Mouse (Mus musculus) liver, embryonic 11.5 days (tissue): ENCODE measurements around the gene Ppm1m. TPM values are rescaled to one million over a fixed set of nuclear protein-coding genes. Genes with fewer than 3 reads are reported as not detected.
A peak's percentile ranks its signal among the peaks of the same experiment; 100 is the strongest.

Experiments
- ATAC-seq: fragments of 200-750 bp; cut with Nextera tagmentation; replicated peaks from 2 replicates; pipeline ENCODE4 v1.8.0; 2017; ENCODE audit warnings: moderate number of reproducible peaks, mild to moderate bottlenecking, moderate TSS enrichment, moderate library complexity; ENCODE audit not compliant: low FRiP score
- DNase-seq: peaks from one replicate; pipeline ENCODE4 v3.0.0-alpha.2; 2017; ENCODE audit warnings: low spot score
- H3K27ac ChIP-seq: fragments of 300-500 bp; sonication (generic); 2 replicates; pipeline ENCODE4 v1.5.1; 2014; ENCODE audit warnings: mild to moderate bottlenecking, low read depth, low read length, control low read depth
- H3K27me3 ChIP-seq: fragments of 300-500 bp; sonication (generic); replicated peaks from 2 replicates; pipeline ENCODE4 v1.6.1; 2014; ENCODE audit warnings: low read length, mixed read lengths; ENCODE audit not compliant: control insufficient read depth, insufficient read depth
- H3K36me3 ChIP-seq: fragments of 300-500 bp; sonication (generic); 2 replicates; pipeline ENCODE4 v1.6.1; 2014; ENCODE audit warnings: mild to moderate bottlenecking, low read length, moderate library complexity, mixed read lengths; ENCODE audit not compliant: control insufficient read depth, insufficient read depth
- H3K4me1 ChIP-seq: fragments of 300-500 bp; sonication (generic); replicated peaks from 2 replicates; pipeline ENCODE4 v1.6.1; 2014; ENCODE audit warnings: low read length, mixed read lengths; ENCODE audit not compliant: control insufficient read depth, insufficient read depth
- H3K4me2 ChIP-seq: fragments of 300-500 bp; sonication (generic); 2 replicates; pipeline ENCODE4 v1.6.1; 2014; ENCODE audit warnings: mild to moderate bottlenecking, control low read depth, moderate library complexity
- H3K4me3 ChIP-seq: fragments of 300-500 bp; sonication (generic); 2 replicates; pipeline ENCODE4 v1.5.1; 2014; ENCODE audit warnings: low read depth, low read length, control low read depth
- H3K9ac ChIP-seq: fragments of 300-500 bp; sonication (generic); 2 replicates; pipeline ENCODE4 v1.6.1; 2014; ENCODE audit warnings: low read depth, low read length, control low read depth
- H3K9me3 ChIP-seq: fragments of 300-500 bp; sonication (generic); 2 replicates; pipeline ENCODE4 v1.6.1; 2016; ENCODE audit warnings: low read length, inconsistent platforms, mixed read lengths; ENCODE audit not compliant: control insufficient read depth
- WGBS: fragments of 180-500 bp; shearing (Covaris S2); extraction: QIAGEN DNeasy Blood & Tissue Kit; methylation state at CpG from one replicate; pipeline ENCODE4 v1.1.7; 2014; 5-methylcytosine and 5-hydroxymethylcytosine counted together
- polyA plus RNA-seq: library from polyadenylated mRNA; unstranded; fragments of >200 nt; fragmentation: Nextera tagmentation; extraction: Ambion mirVana; gene quantifications from 2 replicates; pipeline ENCODE4 v1.2.1, GENCODE M21; 2014

The Ppm1m gene
- polyA plus RNA-seq, 1 experiment from 2014 or later, result 25.3 TPM

GRCm38 (mm10) chr9:106202819-106203636, 3.5 kb upstream of the Ppm1m start, which contains the start of gene Twf2:
TSS of gene Twf2 (plus strand) at chr9:106203108.
- Histone ChIP-seq H3K9ac (peak within 1 kb of the TSS; percentile 78), H3K36me3 (no peaks in the 10 kb centered on the region; the same call in 1 of the 2 replicates), H3K9me3 (no peaks in the 10 kb centered on the region), H3K4me1 (peaks cover 28% of the 10 kb centered on the region), H3K4me3 (peak within 1 kb of the TSS; percentile 73), H3K4me2 (peak within 1 kb of the TSS; percentile 92), H3K27me3 (no peaks in the 10 kb centered on the region), H3K27ac (peak within 1 kb of the TSS; percentile 62)
- peak; percentile 84 for ATAC-seq
- DNase-seq, result peak; percentile 91
- 1% methylated on average over 60 of the region's 61 CpGs for WGBS

GRCm38 (mm10) chr9:106201895-106202294, 2.3 kb upstream of the Ppm1m start:
- no peak overlapping the region for H3K27ac ChIP-seq
- peak overlapping the region; percentile 73 for H3K4me3 ChIP-seq
- WGBS, result 84% methylated on average over 3 of the region's 3 CpGs
- no peaks in the 10 kb centered on the region for H3K9me3 ChIP-seq
- peak overlapping the region; percentile 92 for H3K4me2 ChIP-seq
- H3K36me3 ChIP-seq, result no peaks in the 10 kb centered on the region
- peak overlapping the region; percentile 17; the same call in 1 of the 2 replicates for H3K9ac ChIP-seq
- DNase-seq (no peak), ATAC-seq (no peak)
- peaks cover 31% of the 10 kb centered on the region for H3K4me1 ChIP-seq
- no peaks in the 10 kb centered on the region for H3K27me3 ChIP-seq

- Histone ChIP-seq H3K9ac (peak overlapping the region; percentile 75), H3K9me3 (no peaks in the 10 kb centered on the region), H3K27ac (peak overlapping the region; percentile 47; the same call in 1 of the 2 replicates), H3K36me3 (no peaks in the 10 kb centered on the region), H3K4me3 (peak overlapping the region; percentile 75), H3K27me3 (no peaks in the 10 kb centered on the region), H3K4me2 (peak overlapping the region; percentile 69), H3K4me1 (peaks cover 23% of the 10 kb centered on the region)
- ATAC-seq (peak; percentile 74), DNase-seq (peak; percentile 84)
- 0% methylated on average over 49 of the region's 51 CpGs for WGBS
These were observed 536 bp downstream of the Ppm1m start for GRCm38 (mm10) chr9:106198962-106199458.

- Histone ChIP-seq H3K27me3 (no peaks in the 10 kb centered on the region), H3K9me3 (no peaks in the 10 kb centered on the region), H3K27ac (no peak overlapping the region), H3K4me1 (peaks cover 15% of the 10 kb centered on the region; the same call in 1 of the 2 replicates), H3K4me3 (0 out of 2 replicates have a peak overlapping the region, but pooled peaks have one; percentile 12), H3K9ac (no peak overlapping the region), H3K4me2 (peak overlapping the region; percentile 69; the same call in 1 of the 2 replicates), H3K36me3 (0 out of 2 replicates have a peak, but pooled peaks cover 3% of the 10 kb centered on the region)
- DNase-seq, result no peak
- no peak for ATAC-seq
- WGBS, result 85% methylated on average over 9 of the region's 9 CpGs
These were observed 1.8 kb downstream of the Ppm1m start for GRCm38 (mm10) chr9:106197732-106198131.

- Histone ChIP-seq H3K4me2 (no peak overlapping the region), H3K9ac (no peak overlapping the region), H3K9me3 (no peaks in the 10 kb centered on the region), H3K27ac (no peak overlapping the region), H3K27me3 (no peaks in the 10 kb centered on the region), H3K36me3 (0 out of 2 replicates have a peak, but pooled peaks cover 6% of the 10 kb centered on the region), H3K4me3 (no peak overlapping the region), H3K4me1 (peaks cover 13% of the 10 kb centered on the region; the same call in 1 of the 2 replicates)
- 85% methylated on average over 3 of the region's 3 CpGs for WGBS
- no peak for DNase-seq
- ATAC-seq, result no peak
These were observed 2.3 kb downstream of the Ppm1m start for GRCm38 (mm10) chr9:106197081-106197713.

GRCm38 (mm10) chr9:106195693-106196092, 3.9 kb downstream of the Ppm1m start:
- no peak overlapping the region for H3K4me2 ChIP-seq
- no peaks in the 10 kb centered on the region for H3K9me3 ChIP-seq
- no peak overlapping the region for H3K27ac ChIP-seq
- no peaks in the 10 kb centered on the region for H3K27me3 ChIP-seq
- no peak for ATAC-seq
- no peak overlapping the region for H3K4me3 ChIP-seq
- peaks cover 11% of the 10 kb centered on the region; the same call in 1 of the 2 replicates for H3K4me1 ChIP-seq
- DNase-seq, result no peak
- H3K36me3 ChIP-seq, result peaks cover 15% of the 10 kb centered on the region
- no peak overlapping the region for H3K9ac ChIP-seq
- WGBS, result 92% methylated on average over 8 of the region's 8 CpGs

- Histone ChIP-seq H3K4me2 (no peak overlapping the region), H3K27me3 (no peaks in the 10 kb centered on the region), H3K4me1 (peaks cover 3% of the 10 kb centered on the region; the same call in 1 of the 2 replicates), H3K9me3 (no peaks in the 10 kb centered on the region), H3K27ac (no peak overlapping the region), H3K9ac (no peak overlapping the region), H3K4me3 (no peak overlapping the region), H3K36me3 (peaks cover 30% of the 10 kb centered on the region)
- DNase-seq (no peak), ATAC-seq (no peak)
- WGBS, result 88% methylated on average over 8 of the region's 8 CpGs
These were observed 5.4 kb downstream of the Ppm1m start for GRCm38 (mm10) chr9:106193930-106194807.

- H3K9ac ChIP-seq, result no peak overlapping the region
- H3K36me3 ChIP-seq, result peaks cover 41% of the 10 kb centered on the region
- H3K4me3 ChIP-seq, result no peak overlapping the region
- no peaks in the 10 kb centered on the region for H3K27me3 ChIP-seq
- 48% methylated on average over 1 of the region's 1 CpGs for WGBS
- no peak for DNase-seq
- no peak overlapping the region for H3K4me2 ChIP-seq
- no peak overlapping the region for H3K27ac ChIP-seq
- ATAC-seq, result no peak
- 0 out of 2 replicates have a peak, but pooled peaks cover 3% of the 10 kb centered on the region for H3K4me1 ChIP-seq
- no peaks in the 10 kb centered on the region for H3K9me3 ChIP-seq
These were observed 6.5 kb downstream of the Ppm1m start for GRCm38 (mm10) chr9:106192998-106193397.
